Mouse (Mus musculus) midbrain, embryonic 14.5 days (tissue): ENCODE measurements around the gene Tox2. TPM values are rescaled to one million over a fixed set of nuclear protein-coding genes. Genes with fewer than 3 reads are reported as not detected.

Source experiments
- ATAC-seq: fragments of 200-750 bp; cut with Nextera tagmentation; 2 replicates; pipeline ENCODE4 v1.8.0; 2017; ENCODE audit warnings: moderate number of reproducible peaks, moderate library complexity; ENCODE audit not compliant: low FRiP score, low TSS enrichment
- DNase-seq: peaks from one replicate; pipeline ENCODE4 v3.0.0-alpha.2; 2015
- H3K27ac ChIP-seq: fragments of 300-500 bp; sonication (generic); replicated peaks from 2 replicates; pipeline ENCODE4 v1.5.1; 2014; ENCODE audit warnings: mild to moderate bottlenecking, low read depth, low read length, moderate library complexity
- H3K27me3 ChIP-seq: fragments of 300-500 bp; sonication (generic); 2 replicates; pipeline ENCODE4 v1.6.1; 2014; ENCODE audit warnings: low read length, control low read depth, mixed read lengths; ENCODE audit not compliant: control insufficient read depth, insufficient read depth
- H3K36me3 ChIP-seq: fragments of 300-500 bp; sonication (generic); 2 replicates; pipeline ENCODE4 v1.6.1; 2014; ENCODE audit warnings: low read length, control low read depth; ENCODE audit not compliant: control insufficient read depth, insufficient read depth
- H3K4me1 ChIP-seq: fragments of 300-500 bp; sonication (generic); 2 replicates; pipeline ENCODE4 v1.6.1; 2014; ENCODE audit warnings: mild to moderate bottlenecking, antibody characterized with exemption, low read length, control low read depth; ENCODE audit not compliant: control insufficient read depth, insufficient read depth
- H3K4me2 ChIP-seq: fragments of 300-500 bp; sonication (generic); 2 replicates; pipeline ENCODE4 v1.6.1; 2014; ENCODE audit warnings: mild to moderate bottlenecking, low read length, moderate library complexity
- H3K4me3 ChIP-seq: fragments of 300-500 bp; sonication (generic); replicated peaks from 2 replicates; pipeline ENCODE4 v1.5.1; 2014; ENCODE audit warnings: low read depth, low read length
- H3K9ac ChIP-seq: fragments of 300-500 bp; sonication (generic); replicated peaks from 2 replicates; pipeline ENCODE4 v1.6.1; 2014; ENCODE audit warnings: mild to moderate bottlenecking, low read length, moderate library complexity
- H3K9me3 ChIP-seq: fragments of 300-500 bp; sonication (generic); 2 replicates; pipeline ENCODE4 v1.6.1; 2016; ENCODE audit warnings: low read length, control low read depth, mixed read lengths; ENCODE audit not compliant: control insufficient read depth
- WGBS: fragments of 180-500 bp; shearing (Covaris S2); extraction: QIAGEN DNeasy Blood & Tissue Kit; methylation state at CpG from one replicate; pipeline ENCODE4 v1.1.7; 2014; 5-methylcytosine and 5-hydroxymethylcytosine counted together
- polyA plus RNA-seq: library from polyadenylated mRNA; unstranded; fragments of >200 nt; fragmentation: Nextera tagmentation; extraction: Ambion mirVana; gene quantifications from 2 replicates; pipeline ENCODE4 v1.2.1, GENCODE M21; 2014

Tox2 gene
- polyA plus RNA-seq, 1 experiment from 2014 or later, result 46.8 TPM

GRCm38 (mm10) chr2:163372627-163373026, 169.7 kb downstream of the Tox2 start:
- DNase-seq, result no peak
- Histone ChIP-seq H3K36me3 (no peaks in the 10 kb centered on the region), H3K27ac (no peak overlapping the region), H3K27me3 (peaks cover 12% of the 10 kb centered on the region), H3K9me3 (no peaks in the 10 kb centered on the region), H3K4me1 (no peaks in the 10 kb centered on the region), H3K9ac (no peak overlapping the region), H3K4me2 (no peak overlapping the region), H3K4me3 (no peak overlapping the region)
- 94% methylated on average over 1 of the region's 1 CpGs for WGBS
- no peak for ATAC-seq

Other genes with a start within 250 kb of the Tox2 start
- 0.12 TPM in 1 of 2 replicates, not detected in the other for gene Sgk2, start 215.8 kb upstream of the Tox2 start, polyA plus RNA-seq
- 34.0 and 50.2 TPM in 2 replicates for gene Ift52, start 185.8 kb upstream of the Tox2 start, polyA plus RNA-seq
- 2.4 and 4.2 TPM in 2 replicates for gene Mybl2, start 148.4 kb upstream of the Tox2 start, polyA plus RNA-seq
- not detected in 2 replicates for gene Gtsf1l, start 115.3 kb upstream of the Tox2 start, polyA plus RNA-seq
- 0.30 and 0.37 TPM in 2 replicates for gene Jph2, start 194.9 kb downstream of the Tox2 start, polyA plus RNA-seq
- gene Oser1, start 221.6 kb downstream of the Tox2 start, polyA plus RNA-seq, result 78.5 and 84.3 TPM in 2 replicates
- gene Gdap1l1, start 235.4 kb downstream of the Tox2 start, polyA plus RNA-seq, result 135 and 150 TPM in 2 replicates